Mouse (Mus musculus) neural tube, embryonic 11.5 days (tissue): ENCODE results near the gene Pex6. TPM values are rescaled to one million over a fixed set of nuclear protein-coding genes. Genes with fewer than 3 reads are reported as not detected.

Source experiments
- ATAC-seq: fragments of 200-750 bp; cut with Nextera tagmentation; 2 replicates; pipeline ENCODE4 v1.8.0; 2017; ENCODE audit warnings: moderate number of reproducible peaks, mild to moderate bottlenecking, moderate TSS enrichment, moderate library complexity; ENCODE audit not compliant: insufficient read depth, low FRiP score, low TSS enrichment
- DNase-seq: peaks from one replicate; pipeline ENCODE4 v3.0.0-alpha.2; 2015; ENCODE audit warnings: low spot score
- H3K27ac ChIP-seq: fragments of 300-500 bp; sonication (generic); 2 replicates; pipeline ENCODE4 v1.5.1; 2014; ENCODE audit warnings: low read depth, mild to moderate bottlenecking, low read length
- H3K27me3 ChIP-seq: fragments of 300-500 bp; sonication (generic); 2 replicates; pipeline ENCODE4 v1.6.1; 2014; ENCODE audit warnings: mild to moderate bottlenecking, low read length, mixed read lengths; ENCODE audit not compliant: control insufficient read depth, insufficient read depth
- H3K36me3 ChIP-seq: fragments of 300-500 bp; sonication (generic); 2 replicates; pipeline ENCODE4 v1.6.1; 2014; ENCODE audit warnings: mild to moderate bottlenecking, low read length, moderate library complexity, mixed read lengths; ENCODE audit not compliant: control insufficient read depth, insufficient read depth
- H3K4me1 ChIP-seq: fragments of 300-500 bp; sonication (generic); 2 replicates; pipeline ENCODE4 v1.6.1; 2014; ENCODE audit warnings: low read length, mixed read lengths; ENCODE audit not compliant: control insufficient read depth, insufficient read depth
- H3K4me2 ChIP-seq: fragments of 300-500 bp; sonication (generic); 2 replicates; pipeline ENCODE4 v1.6.1; 2014; ENCODE audit warnings: low read depth, mild to moderate bottlenecking, moderate library complexity
- H3K4me3 ChIP-seq: fragments of 300-500 bp; sonication (generic); 2 replicates; pipeline ENCODE4 v1.5.1; 2014; ENCODE audit warnings: low read depth, low read length
- H3K9ac ChIP-seq: fragments of 300-500 bp; sonication (generic); 2 replicates; pipeline ENCODE4 v1.6.1; 2014; ENCODE audit warnings: mild to moderate bottlenecking, low read length
- H3K9me3 ChIP-seq: fragments of 300-500 bp; sonication (generic); 2 replicates; pipeline ENCODE4 v1.6.1; 2016; ENCODE audit warnings: low read length; ENCODE audit not compliant: control insufficient read depth
- WGBS: fragments of 180-500 bp; shearing (Covaris S2); extraction: QIAGEN DNeasy Blood & Tissue Kit; methylation state at CpG from one replicate; pipeline ENCODE4 v1.1.7; 2014; 5-methylcytosine and 5-hydroxymethylcytosine counted together
- polyA plus RNA-seq: library from polyadenylated mRNA; unstranded; fragments of >200 nt; fragmentation: Nextera tagmentation; extraction: Ambion mirVana; gene quantifications from 2 replicates; pipeline ENCODE4 v1.2.1, GENCODE M21; 2014

Gene Pex6
- polyA plus RNA-seq, 1 experiment from 2014 or later, result 21.5 TPM

- no peaks in the 10 kb centered on the region for H3K9me3 ChIP-seq
- no peaks in the 10 kb centered on the region for H3K4me1 ChIP-seq
- no peak overlapping the region for H3K9ac ChIP-seq
- no peaks in the 10 kb centered on the region for H3K36me3 ChIP-seq
- WGBS, result 86% methylated on average over 7 of the region's 7 CpGs
- no peak overlapping the region for H3K4me3 ChIP-seq
- no peak overlapping the region for H3K4me2 ChIP-seq
- DNase-seq (no peak), ATAC-seq (no peak)
- no peaks in the 10 kb centered on the region for H3K27me3 ChIP-seq
- no peak overlapping the region for H3K27ac ChIP-seq
These were observed 24.0 kb downstream of the Pex6 start for GRCm38 (mm10) chr17:46735287-46735686.

GRCm38 (mm10) chr17:46736160-46736559, 24.9 kb downstream of the Pex6 start:
- no peaks in the 10 kb centered on the region for H3K36me3 ChIP-seq
- DNase-seq, result no peak

GRCm38 (mm10) chr17:46741305-46741704, 30.0 kb downstream of the Pex6 start:
- no peak overlapping the region for H3K9ac ChIP-seq
- H3K4me3 ChIP-seq, result no peak overlapping the region
- no peaks in the 10 kb centered on the region for H3K27me3 ChIP-seq
- WGBS, result 96% methylated on average over 6 of the region's 6 CpGs
- ATAC-seq (no peak), DNase-seq (no peak)
- H3K36me3 ChIP-seq, result no peaks in the 10 kb centered on the region
- no peak overlapping the region for H3K4me2 ChIP-seq
- no peaks in the 10 kb centered on the region for H3K9me3 ChIP-seq
- H3K4me1 ChIP-seq, result no peaks in the 10 kb centered on the region
- H3K27ac ChIP-seq, result no peak overlapping the region

More at GRCm38 (mm10) chr17:46736160-46736559, 24.9 kb downstream of the Pex6 start:
- Histone ChIP-seq H3K4me3 (no peak overlapping the region), H3K9ac (no peak overlapping the region), H3K27me3 (no peaks in the 10 kb centered on the region), H3K4me1 (no peaks in the 10 kb centered on the region), H3K4me2 (no peak overlapping the region), H3K27ac (no peak overlapping the region), H3K9me3 (no peaks in the 10 kb centered on the region)
- no peak for ATAC-seq
- WGBS, result 63% methylated on average over 9 of the region's 10 CpGs

GRCm38 (mm10) chr17:46742986-46743385, 31.7 kb downstream of the Pex6 start:
- H3K4me2 ChIP-seq, result no peak overlapping the region
- no peak overlapping the region for H3K4me3 ChIP-seq
- no peaks in the 10 kb centered on the region for H3K4me1 ChIP-seq
- DNase-seq (no peak), ATAC-seq (no peak)
- H3K27me3 ChIP-seq, result no peaks in the 10 kb centered on the region
- 90% methylated on average over 9 of the region's 9 CpGs for WGBS
- peaks cover 4% of the 10 kb centered on the region for H3K36me3 ChIP-seq
- no peak overlapping the region for H3K27ac ChIP-seq
- H3K9ac ChIP-seq, result no peak overlapping the region
- no peaks in the 10 kb centered on the region for H3K9me3 ChIP-seq

- 85% methylated on average over 2 of the region's 2 CpGs for WGBS
- Histone ChIP-seq H3K9me3 (no peaks in the 10 kb centered on the region), H3K27ac (no peak overlapping the region), H3K4me3 (no peak overlapping the region), H3K36me3 (peaks cover 4% of the 10 kb centered on the region), H3K27me3 (no peaks in the 10 kb centered on the region), H3K4me1 (no peaks in the 10 kb centered on the region), H3K9ac (no peak overlapping the region), H3K4me2 (no peak overlapping the region)
- ATAC-seq (no peak), DNase-seq (no peak)
These were observed 34.2 kb downstream of the Pex6 start for GRCm38 (mm10) chr17:46745506-46745905.

GRCm38 (mm10) chr17:46747234-46747633, 36.0 kb downstream of the Pex6 start:
- WGBS, result 91% methylated on average over 8 of the region's 8 CpGs

GRCm38 (mm10) chr17:46747806-46748205, 36.5 kb downstream of the Pex6 start:
- no peaks in the 10 kb centered on the region for H3K9me3 ChIP-seq
- H3K27ac ChIP-seq, result no peak overlapping the region
- H3K9ac ChIP-seq, result no peak overlapping the region
- H3K36me3 ChIP-seq, result peaks cover 4% of the 10 kb centered on the region
- H3K4me3 ChIP-seq, result no peak overlapping the region
- ATAC-seq, result no peak
- WGBS, result 98% methylated on average over 2 of the region's 2 CpGs
- no peaks in the 10 kb centered on the region for H3K27me3 ChIP-seq
- no peak for DNase-seq
- peaks cover 7% of the 10 kb centered on the region; the same call in 1 of the 2 replicates for H3K4me1 ChIP-seq
- no peak overlapping the region for H3K4me2 ChIP-seq

More at GRCm38 (mm10) chr17:46747234-46747633, 36.0 kb downstream of the Pex6 start:
- no peak overlapping the region for H3K27ac ChIP-seq
- peaks cover 7% of the 10 kb centered on the region; the same call in 1 of the 2 replicates for H3K4me1 ChIP-seq
- H3K9me3 ChIP-seq, result no peaks in the 10 kb centered on the region
- no peak overlapping the region for H3K4me2 ChIP-seq
- H3K36me3 ChIP-seq, result peaks cover 4% of the 10 kb centered on the region
- no peak overlapping the region for H3K4me3 ChIP-seq
- DNase-seq, result no peak
- no peak overlapping the region for H3K9ac ChIP-seq
- H3K27me3 ChIP-seq, result no peaks in the 10 kb centered on the region
- ATAC-seq, result no peak

- no peak overlapping the region for H3K4me2 ChIP-seq
- no peaks in the 10 kb centered on the region for H3K9me3 ChIP-seq
- DNase-seq (no peak), ATAC-seq (no peak)
- peaks cover 7% of the 10 kb centered on the region; the same call in 1 of the 2 replicates for H3K4me1 ChIP-seq
- WGBS, result 87% methylated on average over 5 of the region's 5 CpGs
- H3K36me3 ChIP-seq, result peaks cover 4% of the 10 kb centered on the region
- no peak overlapping the region for H3K27ac ChIP-seq
- H3K27me3 ChIP-seq, result no peaks in the 10 kb centered on the region
- no peak overlapping the region for H3K9ac ChIP-seq
- no peak overlapping the region for H3K4me3 ChIP-seq
These were observed 38.0 kb downstream of the Pex6 start for GRCm38 (mm10) chr17:46749282-46749681.

- H3K4me1 ChIP-seq, result peaks cover 7% of the 10 kb centered on the region; the same call in 1 of the 2 replicates
- H3K9ac ChIP-seq, result no peak overlapping the region
- peaks cover 4% of the 10 kb centered on the region for H3K36me3 ChIP-seq
- no peak for ATAC-seq
- DNase-seq, result no peak
- peak overlapping the region; percentile 64; the same call in 1 of the 2 replicates for H3K4me3 ChIP-seq
- WGBS, result 91% methylated on average over 4 of the region's 4 CpGs
- no peak overlapping the region for H3K27ac ChIP-seq
- no peaks in the 10 kb centered on the region for H3K27me3 ChIP-seq
- H3K9me3 ChIP-seq, result no peaks in the 10 kb centered on the region
- peak overlapping the region; percentile 79; the same call in 1 of the 2 replicates for H3K4me2 ChIP-seq
These were observed 39.3 kb downstream of the Pex6 start for GRCm38 (mm10) chr17:46750580-46750979.
